Mouse (Mus musculus) left cerebral cortex, adult 9 months (tissue): ENCODE results near the gene Asic2.
A peak's percentile ranks its signal among the peaks of the same experiment; 100 is the strongest.
"Not testable (repeated sequence)": the region's sequence is repeated elsewhere in the genome, so short reads cannot be mapped to it uniquely, and the experiment has no call there.

ENCODE experiments used
- DNase-seq, 2 experiments: peaks; one replicate each; pipeline ENCODE4 v3.0.0; 2022; ENCODE audit warnings: low spot score in 2 of 2

The Asic2 gene

GRCm38 (mm10) chr11:81350498-81350897 is 617.8 kb downstream of the Asic2 start:
- not testable (repeated sequence) for DNase-seq

GRCm38 (mm10) chr11:81331977-81332376 is 636.3 kb downstream of the Asic2 start:
- DNase-seq = no peak

GRCm38 (mm10) chr11:81330982-81331381 is 637.3 kb downstream of the Asic2 start:
- no peak for DNase-seq

GRCm38 (mm10) chr11:81328088-81328487 is 640.2 kb downstream of the Asic2 start:
- no peak for DNase-seq

- peak in 1 of 2 experiments; percentile 5 for DNase-seq
Measured at GRCm38 (mm10) chr11:81323146-81323545, 645.1 kb downstream of the Asic2 start.

GRCm38 (mm10) chr11:81322466-81322865 is 645.8 kb downstream of the Asic2 start:
- DNase-seq = peak; percentile 2 to 26

- no peak for DNase-seq
Measured at GRCm38 (mm10) chr11:81290041-81290440, 678.2 kb downstream of the Asic2 start.

GRCm38 (mm10) chr11:81283185-81283584 is 685.1 kb downstream of the Asic2 start:
- no peak for DNase-seq

GRCm38 (mm10) chr11:81280070-81280469 is 688.2 kb downstream of the Asic2 start:
- DNase-seq = no peak

- DNase-seq = no peak
Measured at GRCm38 (mm10) chr11:81277406-81277805, 690.9 kb downstream of the Asic2 start.

- no peak for DNase-seq
Measured at GRCm38 (mm10) chr11:81272677-81273418, 695.4 kb downstream of the Asic2 start.

GRCm38 (mm10) chr11:81271422-81271821 is 696.8 kb downstream of the Asic2 start:
- DNase-seq = no peak

- DNase-seq = no peak
Measured at GRCm38 (mm10) chr11:81270518-81270917, 697.7 kb downstream of the Asic2 start.

- no peak for DNase-seq
Measured at GRCm38 (mm10) chr11:81263757-81264156, 704.5 kb downstream of the Asic2 start.

GRCm38 (mm10) chr11:81263193-81263592 is 705.1 kb downstream of the Asic2 start:
- peak in 1 of 2 experiments; percentile 24 for DNase-seq

GRCm38 (mm10) chr11:81261259-81261658 is 707.0 kb downstream of the Asic2 start:
- DNase-seq = no peak

- not testable (repeated sequence) for DNase-seq
Measured at GRCm38 (mm10) chr11:81241183-81241582, 727.1 kb downstream of the Asic2 start.

GRCm38 (mm10) chr11:81239966-81240681 is 728.1 kb downstream of the Asic2 start:
- peak in 1 of 2 experiments; percentile 30 for DNase-seq

- DNase-seq = peak in 1 of 2 experiments; percentile 11
Measured at GRCm38 (mm10) chr11:81239091-81239490, 729.2 kb downstream of the Asic2 start.

GRCm38 (mm10) chr11:81236070-81236469 is 732.2 kb downstream of the Asic2 start:
- no peak for DNase-seq

- no peak for DNase-seq
Measured at GRCm38 (mm10) chr11:81223361-81223760, 744.9 kb downstream of the Asic2 start.

- no peak for DNase-seq
Measured at GRCm38 (mm10) chr11:81220786-81221185, 747.5 kb downstream of the Asic2 start.

- DNase-seq = no peak
Measured at GRCm38 (mm10) chr11:81205471-81205870, 762.8 kb downstream of the Asic2 start.
